Mouse (Mus musculus) liver, adult 2 months (tissue): Measurements from ENCODE around the gene Rhobtb1.

Experiments
- CTCF ChIP-seq: fragments of 200-500 bp; IDR thresholded peaks from 2 replicates; pipeline ENCODE4 v1.5.1; 2011; ENCODE audit warnings: low read depth, low read length, control low read depth
- POLR2A ChIP-seq: fragments of 200-500 bp; IDR thresholded peaks from 2 replicates; pipeline ENCODE4 v1.6.1; 2011; ENCODE audit warnings: low read length, control low read depth; ENCODE audit not compliant: insufficient read depth; ENCODE audit errors: extremely low read depth

DNA sequence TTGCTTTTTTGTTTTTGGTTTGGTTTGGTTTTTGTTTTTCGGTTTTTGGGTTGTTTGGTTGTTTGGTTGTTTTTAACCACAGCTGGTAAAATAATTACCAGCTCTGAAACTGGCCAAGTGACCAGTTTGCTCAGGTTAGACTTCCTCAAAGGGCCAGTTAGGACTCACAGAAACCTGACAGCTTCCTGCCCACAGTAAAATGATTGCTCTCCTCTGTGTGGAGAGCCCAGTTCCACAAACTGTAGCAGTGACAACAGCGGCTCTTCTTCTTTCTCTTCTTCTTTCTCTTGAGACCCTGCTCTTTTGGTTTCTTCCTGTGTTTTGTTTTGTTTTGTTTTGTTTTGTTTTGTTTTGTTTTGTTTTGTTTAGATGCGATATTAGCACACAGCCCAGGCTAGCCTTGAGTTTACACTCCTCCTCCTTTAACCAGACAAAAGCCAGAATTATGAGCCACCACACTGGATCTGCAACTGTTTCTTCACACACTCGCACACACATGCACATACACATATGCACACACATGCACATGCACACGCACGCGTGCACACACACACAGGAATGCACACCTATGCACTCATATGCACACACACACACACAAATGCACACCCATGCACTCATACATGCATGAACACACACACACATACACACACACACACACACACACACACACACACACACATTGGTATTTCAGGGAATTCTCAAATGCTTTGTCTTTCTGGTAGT is 96.2 kb downstream of the Rhobtb1 start:
- TF ChIP-seq CTCF: no peak
- TF ChIP-seq POLR2A: no peak
